Mouse (Mus musculus) ES-E14 (cell line): ENCODE results near the gene Ints14.

Source experiments
- CHD2 ChIP-seq: IDR thresholded peaks from 2 replicates; pipeline ENCODE4 v1.6.1; 2014; ENCODE audit warnings: mild to moderate bottlenecking, low read depth, low read length, inconsistent platforms
- HCFC1 ChIP-seq: IDR thresholded peaks from 2 replicates; pipeline ENCODE4 v1.6.1; 2012; ENCODE audit warnings: low read length, inconsistent platforms, borderline replicate concordance; ENCODE audit not compliant: insufficient read depth
- MAFK ChIP-seq: IDR thresholded peaks from 2 replicates; pipeline ENCODE4 v1.6.1; 2014; ENCODE audit warnings: mild to moderate bottlenecking, low read depth, low read length, inconsistent platforms; ENCODE audit not compliant: insufficient read depth
- ZNF384 ChIP-seq: IDR thresholded peaks from 2 replicates; pipeline ENCODE4 v1.6.1; 2012; ENCODE audit warnings: low read depth, low read length, inconsistent platforms

GRCm38 (mm10) chr9:64988443-64988842, 27.7 kb downstream of the Ints14 start:
- TF ChIP-seq HCFC1, result no peak
- TF ChIP-seq CHD2, result no peak
- no peak for TF ChIP-seq ZNF384
- TF ChIP-seq MAFK, result no peak
